Mouse (Mus musculus) T-helper 1 cell (primary cell): ENCODE measurements at regions not wholly inside any gene's neighbourhood (a gene's known extent, or its start where the extent isn't known, plus 50 kb on each side); places are given as distances from the start of the nearest gene placed in this dataset.

ENCODE experiments used
- in situ Hi-C: fragments of 300-600 bp; cut with MboI, MseI; formaldehyde crosslinking; loops from one replicate; pipeline ENCODE4 v1.15.1; 2025; ENCODE audit warnings: high pct_unique_total_duplicates

DNA sequence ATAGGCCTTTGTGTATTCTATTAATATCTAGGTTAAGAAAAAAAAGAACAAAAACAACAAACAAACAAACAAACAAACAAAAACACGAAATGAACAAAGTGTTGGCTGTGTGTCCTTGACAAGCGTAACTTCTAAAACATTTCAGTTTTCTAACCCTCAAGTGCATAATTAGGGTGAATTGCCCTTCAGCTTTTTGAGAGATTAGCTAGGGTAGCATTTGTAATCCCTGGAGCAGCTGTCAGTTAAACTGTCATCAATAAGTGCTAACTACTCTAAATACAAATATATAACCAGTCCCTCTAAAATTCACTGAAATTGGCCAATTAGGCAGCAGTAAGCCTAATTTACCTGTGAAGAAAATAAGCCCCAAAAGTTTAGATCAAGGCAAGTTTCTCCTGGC is 467.6 kb downstream of the Gabrg2 start:
- in situ Hi-C loops, result no loop called here

DNA sequence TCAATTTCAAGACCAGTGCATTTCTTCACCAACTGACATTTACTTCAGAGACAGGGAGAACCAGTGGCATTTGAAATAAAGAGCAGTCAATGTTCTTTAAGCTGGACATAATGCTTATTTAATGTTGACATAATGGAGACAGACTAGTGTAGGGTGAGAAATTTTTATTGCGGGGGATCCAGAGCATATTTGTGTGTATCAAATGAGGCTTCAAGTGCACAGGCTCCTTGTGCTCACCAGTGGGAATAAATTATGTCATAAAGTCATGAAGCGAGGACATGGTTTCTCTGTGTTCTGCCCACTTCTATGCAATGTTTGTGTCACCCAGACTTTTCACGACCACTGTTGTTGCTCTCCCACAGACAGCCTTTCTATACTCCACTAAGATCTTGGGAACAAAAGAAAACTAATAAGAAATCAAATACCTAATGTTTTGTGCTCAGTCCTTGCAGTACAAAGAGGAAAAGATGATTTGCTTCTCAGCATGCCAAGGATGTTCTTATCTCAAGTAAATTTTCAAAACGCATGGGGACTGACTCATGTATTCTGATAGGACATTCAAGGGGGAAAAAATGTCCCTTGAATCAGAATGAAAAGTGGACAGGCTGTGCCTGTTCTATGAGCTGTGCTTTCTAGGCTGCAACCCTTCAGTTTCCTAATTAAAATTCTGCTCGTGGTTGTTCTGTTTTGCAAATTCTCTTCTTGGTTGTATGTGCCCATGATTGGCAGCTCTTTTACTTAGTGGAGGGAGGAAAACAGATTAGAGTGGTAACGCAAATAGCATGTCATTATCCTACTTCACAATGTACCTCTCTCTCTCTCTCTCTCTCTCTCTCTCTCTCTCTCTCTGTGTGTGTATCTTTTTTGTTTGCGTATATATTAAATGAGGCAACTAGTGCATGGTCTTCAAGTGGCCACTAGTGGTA is 468.4 kb downstream of the Gabrg2 start:
- in situ Hi-C loops, result no loop called here

DNA sequence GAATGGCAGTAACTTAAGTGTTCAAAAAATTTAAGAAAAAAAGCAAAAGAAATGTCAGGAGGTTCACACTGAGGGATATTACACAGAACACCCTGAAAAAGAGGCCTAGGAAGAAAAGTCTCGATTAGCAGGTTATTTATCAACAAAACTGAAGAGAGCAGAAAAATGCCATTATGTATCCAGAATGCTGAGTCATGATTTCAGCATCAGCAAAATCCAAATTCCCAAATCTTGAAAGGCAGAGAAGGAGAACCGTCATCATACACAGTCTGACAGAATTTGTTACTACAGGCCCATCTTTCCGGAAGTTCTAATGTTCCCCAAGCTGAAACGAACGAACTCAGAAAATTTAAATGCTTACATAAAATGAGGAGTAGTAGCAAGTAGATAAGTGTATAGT is 475.7 kb downstream of the Gabrg2 start:
- in situ Hi-C loops, result loop anchor here (10.0 kb wide), 1 partner anchor 210 kb away; no protein-coding TSS in a partner anchor

DNA sequence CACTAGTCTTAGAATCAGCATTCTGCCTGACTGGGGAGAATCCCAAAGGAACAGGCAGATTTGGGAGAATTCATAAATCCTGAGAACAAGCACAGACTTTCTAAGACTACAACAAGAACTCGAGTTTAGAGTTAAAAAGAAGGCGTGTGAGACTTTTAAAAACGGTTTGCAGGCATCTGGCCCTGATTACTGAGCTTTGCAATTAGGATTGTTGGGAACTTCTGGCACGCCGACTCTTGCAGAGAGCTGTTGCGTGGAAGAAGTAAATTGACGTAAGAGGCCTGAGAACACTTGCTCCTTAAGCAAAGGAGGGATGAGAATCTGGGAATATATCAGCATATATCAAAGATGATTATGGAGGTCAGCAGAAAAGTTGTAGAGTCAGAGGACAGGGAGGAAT is 507.4 kb downstream of the Gabrg2 start:
- in situ Hi-C loops, result no loop called here

DNA sequence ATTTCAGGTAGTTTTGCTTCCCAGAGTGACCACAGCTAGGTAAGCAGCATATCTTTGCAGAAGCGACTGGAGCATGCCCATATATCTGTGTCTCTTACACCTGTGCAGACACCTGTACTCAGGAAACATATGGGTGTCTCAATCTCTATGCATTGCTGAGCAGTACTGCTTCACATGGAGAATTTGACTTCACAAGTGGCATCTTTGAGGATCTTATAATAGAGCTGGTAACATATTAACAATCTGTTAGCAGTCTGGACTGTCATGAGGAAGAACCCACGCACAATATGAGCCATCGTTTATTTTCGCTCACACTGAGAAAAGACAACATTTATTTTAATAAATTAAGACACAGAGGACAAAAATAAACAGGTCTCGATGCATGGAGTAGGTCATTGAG is 508.7 kb downstream of the Gabrg2 start:
- in situ Hi-C loops, result no loop called here

DNA sequence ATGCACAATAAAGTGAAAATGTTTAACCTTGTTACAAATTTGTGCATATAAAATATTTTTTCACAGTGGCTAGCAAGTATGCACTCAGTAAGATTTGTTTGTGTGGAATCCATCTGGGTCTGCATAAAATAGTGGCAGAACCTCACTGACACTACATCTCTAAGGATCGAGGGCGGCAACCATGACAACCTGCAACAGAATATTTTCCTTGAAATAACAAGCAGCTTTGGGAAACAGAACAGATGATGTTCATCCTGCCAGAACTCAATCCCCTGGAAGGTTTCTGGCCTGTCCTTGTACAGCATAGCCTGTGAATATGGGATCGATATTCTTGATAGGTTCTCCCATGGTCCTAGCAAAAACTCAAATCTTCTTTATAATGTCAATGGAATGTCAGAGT is 509.4 kb downstream of the Gabrg2 start:
- in situ Hi-C loops, result no loop called here

DNA sequence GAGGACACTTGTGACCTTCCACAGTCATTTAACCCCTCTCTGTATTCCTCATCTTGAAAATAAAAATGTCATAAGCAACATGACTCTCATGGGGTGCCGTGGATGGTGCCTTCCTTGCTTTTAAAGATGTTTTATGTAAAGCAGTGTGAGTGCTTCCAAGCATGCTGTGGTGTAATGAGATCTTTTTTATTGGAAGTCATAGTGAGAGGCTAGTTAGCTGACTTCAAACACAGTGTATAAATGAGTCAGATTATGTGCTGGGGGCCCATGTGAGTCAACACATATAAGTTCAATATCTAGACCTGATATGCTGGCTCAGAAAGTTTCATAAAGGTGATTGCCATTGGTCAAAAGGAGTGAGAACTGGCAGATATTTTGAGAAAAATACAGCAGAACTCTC is 516.8 kb downstream of the Gabrg2 start:
- in situ Hi-C loops, result no loop called here

DNA sequence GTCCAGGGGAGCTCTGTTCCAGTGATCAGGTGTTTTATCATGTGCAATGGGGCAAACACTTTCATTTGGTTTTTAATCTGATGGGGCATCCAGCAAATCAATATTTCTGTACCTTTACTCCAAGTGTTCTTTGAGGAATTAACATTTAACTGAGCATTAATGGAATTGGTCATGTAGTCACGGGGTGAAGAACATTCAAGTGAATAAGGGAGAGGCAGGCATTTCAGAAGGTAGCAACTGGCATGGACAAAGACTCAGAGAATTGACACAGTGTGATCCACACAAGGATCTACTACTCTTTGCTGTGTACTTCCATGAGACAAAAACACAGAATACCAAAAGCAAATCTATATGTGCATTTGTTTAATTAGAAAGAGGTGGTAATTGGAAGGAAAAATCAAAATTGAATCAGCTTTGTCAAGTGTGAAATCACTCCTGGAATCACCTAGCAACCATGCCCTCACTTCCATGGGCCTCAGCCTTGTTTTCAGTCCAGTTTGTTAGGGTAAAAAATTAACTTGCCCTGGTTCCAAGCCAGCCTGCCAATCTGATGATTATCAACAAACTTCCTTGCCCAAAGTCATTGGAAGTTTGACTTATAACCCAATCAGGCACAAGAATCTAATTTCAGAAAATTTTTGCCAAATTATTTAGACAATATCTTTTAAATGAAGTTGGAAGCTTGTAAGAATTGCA is 529.6 kb downstream of the Gabrg2 start:
- in situ Hi-C loops, result no loop called here

DNA sequence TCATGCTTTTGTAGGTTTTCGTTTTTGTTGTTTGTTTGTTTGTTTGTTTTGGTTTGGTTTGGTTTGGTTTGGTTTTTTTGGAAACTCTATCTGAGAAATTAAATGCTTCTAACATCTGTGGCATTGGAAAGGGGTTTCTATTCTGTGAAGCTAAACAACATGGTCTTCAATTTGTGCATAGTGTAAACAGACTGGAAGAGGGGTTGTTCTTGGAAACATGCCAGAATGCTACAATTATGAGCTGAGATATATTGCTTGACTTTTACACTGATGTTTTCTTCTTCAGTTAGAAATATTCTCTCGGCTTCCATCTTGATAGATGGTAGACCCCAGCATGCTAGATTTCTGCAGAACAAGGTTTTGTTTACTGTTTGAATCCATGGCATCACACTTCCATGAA is 533.3 kb downstream of the Gabrg2 start:
- in situ Hi-C loops, result no loop called here

DNA sequence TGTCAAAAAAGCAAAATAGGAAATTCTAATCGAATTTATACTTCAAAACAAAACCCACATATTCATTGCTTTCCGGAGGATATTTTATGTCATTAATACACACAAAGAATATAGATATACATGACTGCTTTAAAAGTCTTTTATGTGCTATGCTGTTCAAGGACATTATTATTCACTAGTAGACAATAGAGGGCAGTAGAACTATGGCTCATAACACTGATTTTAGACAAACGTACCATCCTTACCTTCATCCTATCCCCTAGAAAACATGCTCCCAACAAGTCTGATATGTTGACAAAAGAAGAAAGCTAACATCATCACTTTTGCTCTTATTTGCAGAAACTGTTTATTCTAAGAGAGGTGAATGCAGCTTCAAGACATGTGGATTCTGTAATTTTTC is 566.8 kb downstream of the Gabrg2 start:
- in situ Hi-C loops, result no loop called here

DNA sequence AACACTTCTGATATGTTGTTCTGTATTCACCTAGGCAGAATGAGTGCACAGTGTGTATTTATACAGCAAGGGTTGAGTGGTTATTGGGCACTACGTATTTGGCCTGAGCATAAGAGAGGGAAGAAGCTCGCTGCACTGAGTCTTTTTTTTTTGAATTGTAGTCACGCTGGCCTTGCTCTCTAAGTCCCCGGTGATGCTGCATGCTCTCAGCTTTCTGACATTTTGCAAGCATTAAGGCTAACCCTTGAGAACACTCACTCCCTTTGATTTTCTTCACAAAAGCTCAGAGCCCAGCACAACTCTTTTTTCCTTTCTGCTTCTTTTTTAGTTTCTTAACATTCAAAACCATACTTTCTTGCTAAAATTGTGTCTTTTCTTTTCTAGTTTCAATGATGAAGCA is 575.1 kb downstream of the Gabrg2 start:
- in situ Hi-C loops, result no loop called here
